Mouse (Mus musculus): ENCODE measurements around the gene Gm17545. TPM values are rescaled to one million over a fixed set of nuclear protein-coding genes. Genes with fewer than 3 reads are reported as not detected.
A peak's percentile ranks its signal among the peaks of the same experiment; 100 is the strongest.
"Not testable (repeated sequence)": the region's sequence is repeated elsewhere in the genome, so short reads cannot be mapped to it uniquely, and the experiment has no call there.

Gene Gm17545
- polyA plus RNA-seq (2016; fragmentation: Nextera tagmentation; extraction: Ambion mirVana) = not detected in 2 replicates

DNA sequence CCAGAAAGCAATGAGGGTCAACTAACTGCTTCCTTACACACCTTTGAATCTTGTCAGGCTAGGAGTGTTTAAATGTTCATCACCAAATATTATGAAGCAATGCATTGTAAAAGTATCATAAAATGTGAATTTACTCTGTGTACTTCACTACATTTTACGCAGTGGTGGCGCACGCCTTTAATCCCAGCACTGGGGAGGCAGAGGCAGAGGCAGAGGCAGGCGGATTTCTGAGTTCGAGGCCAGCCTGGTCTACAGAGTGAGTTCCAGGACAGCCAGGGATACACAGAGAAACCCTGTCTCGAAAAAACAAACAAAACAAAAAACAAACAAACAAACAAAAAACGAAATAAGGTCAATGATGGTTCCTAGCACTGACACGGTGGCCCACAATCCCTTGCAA lies at the start of gene Gm17545:
Gm17545 (plus strand) TSS at position 301 of the 400 bp plus-strand sequence.
- peaks cover 86% of the 10 kb centered on the region for H3K36me3 ChIP-seq (replicated peaks)
- H3K27me3 ChIP-seq; ATAC-seq (ENCODE audit: low FRiP score); H3K4me2 ChIP-seq; H3K9me3 ChIP-seq; H3K4me1 ChIP-seq; H3K4me3 ChIP-seq (replicated peaks); H3K9ac ChIP-seq; H3K27ac ChIP-seq: not testable (repeated sequence)
- 88% methylated on average over 8 of the region's 8 CpGs for WGBS

DNA sequence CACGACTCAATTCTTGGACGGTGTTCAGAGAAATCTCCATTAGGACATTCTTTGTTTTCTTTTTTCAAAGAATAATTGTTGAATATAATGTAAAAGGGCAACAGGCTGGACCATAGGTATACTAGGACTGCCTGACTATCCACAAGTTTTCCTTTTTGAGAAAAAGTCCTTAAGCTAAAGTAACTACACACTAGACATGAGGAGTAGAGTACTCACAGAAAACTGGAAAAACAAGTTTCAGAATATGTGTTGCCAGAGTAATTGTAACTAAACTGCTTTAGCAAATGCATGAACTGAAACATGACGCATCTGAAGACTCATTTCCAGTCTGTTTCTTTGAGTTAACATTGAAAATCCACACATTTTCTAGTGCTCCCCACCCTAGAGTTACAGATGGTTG lies 48.7 kb upstream of the Gm17545 start:
- Histone ChIP-seq H3K27me3 (no peaks in the 10 kb centered on the region), H3K9me3 (no peaks in the 10 kb centered on the region), H3K36me3 (replicated peaks) (no peaks in the 10 kb centered on the region), H3K27ac (no peak overlapping the region), H3K4me2 (no peak overlapping the region), H3K9ac (no peak overlapping the region), H3K4me1 (no peaks in the 10 kb centered on the region), H3K4me3 (replicated peaks) (no peak overlapping the region)
- 82% methylated on average over 3 of the region's 3 CpGs for WGBS
- ATAC-seq (ENCODE audit: low FRiP score) = no peak

DNA sequence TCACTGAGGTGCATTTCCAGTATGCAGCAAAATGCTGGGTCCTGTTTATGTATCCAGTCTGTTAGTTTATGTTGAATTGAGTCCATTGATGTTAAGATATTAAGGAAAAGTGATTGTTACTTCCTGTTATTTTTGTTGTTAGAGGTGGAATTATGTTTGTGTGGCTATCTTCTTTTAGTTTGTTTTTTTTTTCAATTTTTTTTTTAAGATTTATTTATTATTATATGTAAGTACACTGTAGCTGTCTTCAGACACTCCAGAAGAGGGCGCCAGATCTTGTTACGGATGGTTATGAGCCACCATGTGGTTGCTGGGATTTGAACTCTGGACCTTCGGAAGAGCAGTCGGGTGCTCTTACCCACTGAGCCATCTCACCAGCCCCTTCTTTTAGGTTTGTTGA lies 46.5 kb upstream of the Gm17545 start:
- H3K4me2 ChIP-seq; H3K4me1 ChIP-seq; H3K27ac ChIP-seq; H3K36me3 ChIP-seq (replicated peaks); H3K4me3 ChIP-seq (replicated peaks); H3K27me3 ChIP-seq; H3K9me3 ChIP-seq; ATAC-seq (ENCODE audit: low FRiP score); H3K9ac ChIP-seq: not testable (repeated sequence)
- WGBS = 84% methylated on average over 4 of the region's 4 CpGs

DNA sequence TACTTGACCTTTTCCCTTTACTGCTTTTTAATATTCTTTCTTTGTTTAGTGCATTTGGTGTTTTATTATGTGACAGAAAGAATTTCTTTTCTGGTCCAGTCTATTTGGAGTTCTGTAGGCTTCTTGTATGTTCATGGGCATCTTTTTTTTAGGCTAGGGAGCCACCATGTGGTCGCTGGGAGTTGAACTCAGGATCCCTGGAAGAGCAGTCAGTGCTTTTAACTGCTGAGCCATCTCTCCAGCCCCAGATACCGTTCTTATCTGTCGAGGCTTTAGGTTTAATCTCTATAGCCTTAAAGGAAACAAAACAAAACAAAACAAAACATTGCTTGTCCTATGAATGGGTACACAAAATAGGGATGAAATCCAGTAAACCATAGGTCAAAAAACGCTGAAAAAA lies 45.7 kb upstream of the Gm17545 start:
- 38% methylated on average over 4 of the region's 4 CpGs for WGBS
- ATAC-seq (ENCODE audit: low FRiP score); H3K27ac ChIP-seq; H3K27me3 ChIP-seq; H3K4me1 ChIP-seq; H3K36me3 ChIP-seq (replicated peaks); H3K4me3 ChIP-seq (replicated peaks); H3K9me3 ChIP-seq; H3K9ac ChIP-seq; H3K4me2 ChIP-seq: not testable (repeated sequence)

DNA sequence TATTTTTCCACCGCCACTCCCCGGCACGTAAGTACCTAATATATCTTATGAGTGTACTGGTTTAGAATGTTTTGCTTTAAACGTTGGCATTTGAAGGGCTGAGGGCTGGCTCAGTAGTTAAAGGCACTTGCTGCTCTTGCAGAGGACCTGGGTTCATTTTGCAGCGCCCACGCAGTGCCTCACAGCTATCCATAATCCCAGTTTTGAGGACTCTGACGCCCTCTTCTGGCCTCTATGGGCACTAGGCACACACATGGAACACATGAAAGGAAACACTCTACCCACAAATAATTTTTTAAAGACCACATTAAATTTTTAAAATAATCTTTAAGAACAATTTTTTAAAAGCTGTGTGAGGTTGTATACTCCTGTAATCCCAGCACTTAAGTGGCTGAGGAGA lies 44.6 kb upstream of the Gm17545 start:
- no peak overlapping the region for H3K9ac ChIP-seq
- 79% methylated on average over 7 of the region's 7 CpGs for WGBS
- no peaks in the 10 kb centered on the region for H3K4me1 ChIP-seq

DNA sequence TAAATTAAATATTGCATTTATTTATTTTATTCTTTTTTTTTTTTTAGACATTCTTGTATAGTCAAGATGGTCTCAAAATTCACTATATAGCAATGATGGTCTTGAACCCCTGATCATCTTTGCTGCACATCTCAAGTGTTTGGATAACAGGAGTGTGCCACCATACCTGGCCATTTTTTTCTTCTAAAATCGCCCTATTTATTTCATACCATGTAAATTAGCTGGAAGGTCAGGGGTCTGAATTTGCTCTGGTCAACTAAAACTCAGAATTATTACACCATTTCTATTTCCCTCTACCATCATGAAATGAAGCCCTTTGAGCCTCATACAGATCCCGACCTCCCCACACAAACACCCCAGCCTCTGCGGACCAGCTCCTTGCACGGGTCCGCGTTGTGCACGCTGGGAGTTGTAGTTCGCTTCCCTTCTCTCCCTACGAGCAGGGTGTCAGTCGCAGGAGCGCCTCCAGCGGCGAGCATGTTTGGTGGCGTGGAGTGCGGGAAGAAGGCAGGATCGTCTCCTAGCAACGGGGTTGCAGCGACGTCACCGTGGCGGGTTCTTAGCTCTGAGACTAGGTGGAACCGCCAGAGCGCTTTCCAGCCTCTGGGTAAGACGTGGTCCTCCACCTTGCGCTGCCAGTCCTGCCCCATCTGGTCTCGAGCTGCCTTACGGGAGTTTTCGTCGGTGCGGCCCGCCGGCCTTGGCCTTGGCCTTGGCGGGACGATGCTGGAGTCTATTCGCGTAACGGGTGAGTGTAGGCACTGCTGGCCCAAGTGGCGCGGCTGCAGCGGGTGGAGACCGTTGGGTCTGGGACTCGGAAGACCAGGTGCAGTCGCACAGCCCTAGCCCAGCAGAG lies 42.9 kb upstream of the Gm17545 start, which contains the start of gene 9530077C05Rik:
9530077C05Rik (plus strand) TSS at position 512 of the 856 bp plus-strand sequence.
- H3K4me3 ChIP-seq (replicated peaks) = peak within 1 kb of the TSS; percentile 58
- WGBS = 2% methylated on average over 43 of the region's 43 CpGs
- ATAC-seq (ENCODE audit: low FRiP score) = peak; percentile 99
- no peaks in the 10 kb centered on the region for H3K36me3 ChIP-seq (replicated peaks)
- no peaks in the 10 kb centered on the region for H3K9me3 ChIP-seq
- peak within 1 kb of the TSS; percentile 77 for H3K4me2 ChIP-seq
- 0 out of 2 replicates have a peak within 1 kb of the TSS, but pooled peaks have one; percentile 42 for H3K27ac ChIP-seq
- no peaks in the 10 kb centered on the region for H3K27me3 ChIP-seq
- H3K9ac ChIP-seq = peak within 1 kb of the TSS; percentile 68
- H3K4me1 ChIP-seq = no peaks in the 10 kb centered on the region

More for the DNA sequence above, 44.6 kb upstream of the Gm17545 start:
- Histone ChIP-seq H3K27me3 (no peaks in the 10 kb centered on the region), H3K4me2 (no peak overlapping the region), H3K9me3 (no peaks in the 10 kb centered on the region), H3K27ac (no peak overlapping the region), H3K36me3 (replicated peaks) (no peaks in the 10 kb centered on the region), H3K4me3 (replicated peaks) (no peak overlapping the region)
- no peak for ATAC-seq (ENCODE audit: low FRiP score)

DNA sequence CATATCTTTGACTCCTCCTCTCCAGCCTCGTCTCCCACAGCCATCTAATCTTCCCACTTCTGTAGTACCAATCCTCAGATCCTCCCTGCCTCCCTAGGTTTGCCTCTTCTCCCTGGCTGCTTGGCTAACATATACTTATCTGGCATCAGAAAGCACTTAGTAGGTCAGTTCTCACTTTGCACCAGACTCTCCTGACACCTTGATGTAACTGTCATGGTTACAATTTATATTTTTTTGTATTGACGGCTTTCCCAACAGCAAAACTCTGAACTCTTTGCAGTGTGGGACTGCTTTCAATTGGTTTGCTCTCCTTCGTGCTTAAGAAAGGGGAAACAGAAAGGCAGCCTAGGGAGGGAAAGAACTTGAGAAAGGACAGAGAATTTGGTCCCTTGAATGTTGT lies 37.9 kb upstream of the Gm17545 start:
- no peak for ATAC-seq (ENCODE audit: low FRiP score)
- H3K9ac ChIP-seq = no peak overlapping the region
- 84% methylated on average over 3 of the region's 3 CpGs for WGBS
- no peaks in the 10 kb centered on the region for H3K27me3 ChIP-seq
- H3K27ac ChIP-seq = no peak overlapping the region
- no peaks in the 10 kb centered on the region for H3K9me3 ChIP-seq
- no peak overlapping the region for H3K4me2 ChIP-seq
- H3K36me3 ChIP-seq (replicated peaks) = no peaks in the 10 kb centered on the region
- no peaks in the 10 kb centered on the region; the same call in 1 of the 2 replicates for H3K4me1 ChIP-seq
- no peak overlapping the region for H3K4me3 ChIP-seq (replicated peaks)

DNA sequence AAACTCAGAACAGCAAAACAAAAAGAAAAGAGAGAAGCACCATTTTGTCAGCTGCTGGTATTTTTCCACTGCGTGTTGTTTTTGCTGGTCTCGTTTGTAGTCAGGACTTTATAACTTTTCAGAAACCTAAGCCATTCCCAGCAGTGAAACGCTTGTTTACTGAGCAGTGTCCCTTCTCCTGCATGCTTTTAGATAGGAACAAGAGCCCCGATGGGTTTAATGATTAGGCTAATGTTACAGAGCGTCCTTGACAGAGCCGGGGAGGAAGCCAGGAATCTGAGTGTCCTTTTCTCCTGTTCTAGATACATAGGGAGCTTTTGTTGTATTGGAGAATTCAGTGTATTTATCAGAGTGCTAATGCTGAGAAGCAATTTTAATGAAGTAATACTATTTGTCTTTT lies 36.5 kb upstream of the Gm17545 start:
- no peaks in the 10 kb centered on the region for H3K27me3 ChIP-seq
- H3K36me3 ChIP-seq (replicated peaks) = no peaks in the 10 kb centered on the region
- H3K9ac ChIP-seq = no peak overlapping the region
- H3K27ac ChIP-seq = no peak overlapping the region
- no peak overlapping the region for H3K4me2 ChIP-seq
- no peak overlapping the region for H3K4me3 ChIP-seq (replicated peaks)
- no peaks in the 10 kb centered on the region for H3K9me3 ChIP-seq
- no peaks in the 10 kb centered on the region; the same call in 1 of the 2 replicates for H3K4me1 ChIP-seq
- ATAC-seq (ENCODE audit: low FRiP score) = no peak
- WGBS = 63% methylated on average over 6 of the region's 6 CpGs

DNA sequence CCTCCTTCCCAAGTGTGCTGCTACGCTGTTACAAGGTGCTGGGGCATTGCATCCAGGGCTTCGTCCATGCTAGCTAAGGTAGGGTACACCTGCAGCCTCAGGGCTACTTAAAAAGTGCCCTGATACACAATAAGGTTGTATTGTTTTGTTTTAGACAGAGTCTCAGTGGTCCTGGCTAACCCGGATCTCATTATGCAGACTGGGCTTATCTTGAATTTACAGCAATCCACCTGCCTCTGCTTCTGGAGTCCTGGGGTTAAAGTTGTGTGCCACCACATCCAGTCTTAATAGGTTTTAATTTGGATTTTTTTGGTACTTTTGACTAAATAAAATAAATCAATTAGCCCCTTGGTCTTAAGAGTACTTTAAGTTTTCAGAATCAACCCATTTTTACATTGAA lies 34.2 kb upstream of the Gm17545 start:
- H3K9me3 ChIP-seq = no peaks in the 10 kb centered on the region
- no peak overlapping the region for H3K9ac ChIP-seq
- no peak overlapping the region for H3K4me3 ChIP-seq (replicated peaks)
- H3K4me1 ChIP-seq = no peaks in the 10 kb centered on the region; the same call in 1 of the 2 replicates
- WGBS = 85% methylated on average over 3 of the region's 3 CpGs
- no peaks in the 10 kb centered on the region for H3K36me3 ChIP-seq (replicated peaks)
- H3K4me2 ChIP-seq = no peak overlapping the region
- no peak overlapping the region for H3K27ac ChIP-seq
- no peak for ATAC-seq (ENCODE audit: low FRiP score)
- H3K27me3 ChIP-seq = no peaks in the 10 kb centered on the region

DNA sequence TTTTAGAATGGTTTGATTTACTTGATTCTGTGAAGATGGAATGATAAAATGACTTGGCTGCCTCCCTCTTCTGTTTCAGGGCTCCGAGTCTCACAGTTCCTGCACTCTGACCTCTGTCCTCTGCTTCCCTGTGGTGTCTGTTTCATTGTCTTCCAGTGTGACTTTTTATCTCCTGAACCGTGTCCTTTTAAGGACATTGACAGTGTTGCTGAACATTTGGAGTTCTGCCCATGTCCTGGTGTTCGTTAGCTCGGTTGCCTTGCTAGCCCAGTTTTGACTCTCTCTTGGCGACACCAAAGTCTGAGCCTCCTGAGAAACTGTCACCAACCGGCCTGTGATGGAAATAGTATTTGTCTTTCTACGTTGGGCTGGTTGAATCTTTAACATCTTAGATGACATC lies 33.6 kb upstream of the Gm17545 start:
- Histone ChIP-seq H3K4me1 (no peaks in the 10 kb centered on the region; the same call in 1 of the 2 replicates), H3K9ac (no peak overlapping the region), H3K4me2 (no peak overlapping the region), H3K4me3 (replicated peaks) (no peak overlapping the region), H3K27me3 (no peaks in the 10 kb centered on the region), H3K27ac (no peak overlapping the region), H3K36me3 (replicated peaks) (no peaks in the 10 kb centered on the region), H3K9me3 (no peaks in the 10 kb centered on the region)
- 36% methylated on average over 7 of the region's 7 CpGs for WGBS
- ATAC-seq (ENCODE audit: low FRiP score) = no peak

DNA sequence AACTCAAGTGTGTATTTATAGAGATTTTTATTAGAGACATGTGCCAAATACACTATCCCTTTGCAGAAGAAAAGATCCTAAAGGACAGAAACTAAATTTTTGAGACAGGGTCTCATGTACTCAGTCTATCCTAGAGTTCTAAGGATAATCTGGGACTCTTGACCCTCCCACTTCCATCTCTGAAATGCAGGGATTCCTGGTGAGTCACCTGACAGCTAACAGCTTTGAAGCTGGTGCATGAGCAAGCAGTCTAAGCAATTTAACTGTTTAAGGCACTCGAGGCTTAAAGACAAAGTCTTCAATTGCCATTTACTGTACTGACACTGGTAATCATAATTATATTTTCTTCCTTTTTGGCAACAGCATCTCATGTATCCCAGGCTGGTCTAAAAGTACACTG lies 31.5 kb upstream of the Gm17545 start:
- Histone ChIP-seq H3K9me3 (no peaks in the 10 kb centered on the region), H3K4me3 (replicated peaks) (no peak overlapping the region), H3K27ac (no peak overlapping the region), H3K36me3 (replicated peaks) (no peaks in the 10 kb centered on the region), H3K4me2 (no peak overlapping the region), H3K4me1 (no peaks in the 10 kb centered on the region; the same call in 1 of the 2 replicates), H3K27me3 (no peaks in the 10 kb centered on the region), H3K9ac (no peak overlapping the region)
- 59% methylated on average over 1 of the region's 1 CpGs for WGBS
- no peak for ATAC-seq (ENCODE audit: low FRiP score)

DNA sequence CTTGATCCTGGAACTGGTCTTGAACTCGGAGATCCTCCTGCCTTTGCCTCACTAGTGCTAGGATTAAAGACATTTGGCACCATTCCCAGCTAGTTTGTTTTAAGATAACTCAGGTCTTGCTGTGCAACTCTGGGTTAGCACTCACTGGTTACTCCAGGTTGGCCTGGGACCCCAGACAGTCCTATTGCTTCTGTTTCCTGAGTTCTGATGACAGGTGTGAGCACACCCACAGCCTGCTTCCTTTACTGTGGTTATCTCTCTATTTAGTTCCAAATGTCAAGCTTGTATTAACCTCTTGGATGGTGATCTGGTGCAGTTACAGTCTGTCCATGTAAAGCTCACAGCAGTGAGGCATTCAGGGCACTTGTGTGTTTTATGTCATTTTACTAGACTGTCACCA lies 30.6 kb upstream of the Gm17545 start:
- H3K27me3 ChIP-seq = no peaks in the 10 kb centered on the region
- no peaks in the 10 kb centered on the region for H3K36me3 ChIP-seq (replicated peaks)
- peaks cover 7% of the 10 kb centered on the region for H3K4me1 ChIP-seq
- no peak overlapping the region for H3K4me2 ChIP-seq
- no peak overlapping the region for H3K9ac ChIP-seq
- no peaks in the 10 kb centered on the region for H3K9me3 ChIP-seq
- WGBS = 82% methylated on average over 1 of the region's 1 CpGs
- no peak for ATAC-seq (ENCODE audit: low FRiP score)
- no peak overlapping the region for H3K4me3 ChIP-seq (replicated peaks)
- H3K27ac ChIP-seq = no peak overlapping the region

DNA sequence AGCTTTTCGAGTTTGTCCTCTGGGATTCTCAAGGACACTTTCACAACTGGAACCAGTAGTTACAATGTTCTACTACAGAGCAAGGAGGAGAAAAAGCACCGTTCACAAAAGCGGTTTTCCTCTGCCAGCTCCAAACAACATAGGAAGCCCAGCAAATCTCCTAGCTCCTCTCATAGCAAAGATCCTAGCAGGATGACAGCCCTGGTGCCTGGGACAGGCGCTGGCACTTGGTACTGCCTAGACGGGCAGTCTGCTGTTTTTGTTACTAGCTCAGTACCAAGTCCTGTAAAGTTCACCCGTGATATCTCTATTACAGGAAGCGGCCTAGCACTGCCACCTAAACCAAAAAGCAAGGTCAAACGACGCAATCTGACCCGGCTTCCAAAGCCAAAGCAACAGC lies 29.9 kb upstream of the Gm17545 start:
- Histone ChIP-seq H3K27ac (no peak overlapping the region), H3K4me3 (replicated peaks) (no peak overlapping the region), H3K27me3 (no peaks in the 10 kb centered on the region), H3K4me2 (no peak overlapping the region), H3K36me3 (replicated peaks) (no peaks in the 10 kb centered on the region), H3K4me1 (peaks cover 10% of the 10 kb centered on the region), H3K9me3 (no peaks in the 10 kb centered on the region), H3K9ac (no peak overlapping the region)
- no peak for ATAC-seq (ENCODE audit: low FRiP score)
- WGBS = 87% methylated on average over 10 of the region's 10 CpGs

Data from forebrain, embryonic 12.5 days (tissue).